Mouse (Mus musculus) lung, postnatal 14 days (tissue): ENCODE results near the gene Sptb.
A peak's percentile ranks its signal among the peaks of the same experiment; 100 is the strongest.

ENCODE experiments used
- DNase-seq: peaks from one replicate; pipeline ENCODE4 v3.0.0; 2021

The Sptb gene

DNA sequence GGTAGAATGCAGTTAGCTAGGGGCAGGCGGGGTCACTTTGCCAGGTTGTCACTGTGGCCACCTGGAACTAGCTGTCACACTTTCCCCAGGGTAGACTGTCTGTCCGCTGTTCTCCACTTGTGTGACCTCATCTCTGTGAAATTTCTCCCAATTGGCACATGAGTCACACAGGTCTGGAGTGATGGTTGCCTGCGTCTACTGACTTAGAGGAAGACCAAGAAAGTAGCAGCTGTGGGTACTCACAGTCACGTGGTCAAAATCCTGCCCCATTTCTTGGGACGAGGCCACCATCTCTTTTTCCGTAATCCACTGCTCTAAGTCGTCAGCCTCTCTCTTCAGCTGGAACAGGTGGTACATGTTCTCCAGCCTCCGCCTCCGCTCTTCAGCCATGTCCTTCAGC lies 106.6 kb downstream of the Sptb start:
- no peak for DNase-seq

DNA sequence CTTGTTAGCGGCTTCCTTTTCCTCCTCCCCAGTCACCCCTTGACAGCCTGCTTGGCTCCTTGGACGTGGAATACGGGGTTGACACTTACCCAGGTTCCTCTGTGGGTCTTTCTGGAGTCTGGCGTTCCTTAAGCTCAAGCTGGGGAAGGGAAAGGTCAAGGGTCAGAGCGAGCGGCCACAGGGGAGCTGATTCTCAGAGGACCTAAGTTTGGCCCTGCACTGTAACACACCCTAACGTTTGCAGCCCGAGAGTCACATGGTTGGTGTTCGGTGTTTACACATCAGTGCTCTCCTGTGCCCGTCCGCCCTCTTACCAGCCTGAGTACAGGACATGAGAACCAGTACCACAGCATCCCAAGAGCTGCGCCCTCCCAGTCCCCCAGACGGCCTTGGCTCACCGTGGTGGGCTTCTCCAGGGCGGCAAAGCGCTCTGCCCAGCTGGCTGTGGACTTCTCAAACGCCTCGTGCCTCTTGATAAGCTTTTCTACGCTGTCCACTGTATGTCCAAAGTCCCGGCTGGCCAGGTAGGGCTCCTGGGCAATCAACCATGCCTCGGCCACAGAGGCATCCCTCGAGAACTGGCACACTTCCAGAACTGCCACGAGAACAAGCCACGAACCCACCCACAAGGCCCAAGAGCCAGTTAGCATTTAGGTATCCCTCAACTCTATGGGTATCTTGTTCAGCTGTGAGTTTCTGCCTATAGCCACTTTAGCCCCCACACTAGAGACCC lies 112.0 kb downstream of the Sptb start:
- DNase-seq = no peak

GRCm38 (mm10) chr12:76597577-76598100 lies 112.7 kb downstream of the Sptb start:
- no peak for DNase-seq

DNA sequence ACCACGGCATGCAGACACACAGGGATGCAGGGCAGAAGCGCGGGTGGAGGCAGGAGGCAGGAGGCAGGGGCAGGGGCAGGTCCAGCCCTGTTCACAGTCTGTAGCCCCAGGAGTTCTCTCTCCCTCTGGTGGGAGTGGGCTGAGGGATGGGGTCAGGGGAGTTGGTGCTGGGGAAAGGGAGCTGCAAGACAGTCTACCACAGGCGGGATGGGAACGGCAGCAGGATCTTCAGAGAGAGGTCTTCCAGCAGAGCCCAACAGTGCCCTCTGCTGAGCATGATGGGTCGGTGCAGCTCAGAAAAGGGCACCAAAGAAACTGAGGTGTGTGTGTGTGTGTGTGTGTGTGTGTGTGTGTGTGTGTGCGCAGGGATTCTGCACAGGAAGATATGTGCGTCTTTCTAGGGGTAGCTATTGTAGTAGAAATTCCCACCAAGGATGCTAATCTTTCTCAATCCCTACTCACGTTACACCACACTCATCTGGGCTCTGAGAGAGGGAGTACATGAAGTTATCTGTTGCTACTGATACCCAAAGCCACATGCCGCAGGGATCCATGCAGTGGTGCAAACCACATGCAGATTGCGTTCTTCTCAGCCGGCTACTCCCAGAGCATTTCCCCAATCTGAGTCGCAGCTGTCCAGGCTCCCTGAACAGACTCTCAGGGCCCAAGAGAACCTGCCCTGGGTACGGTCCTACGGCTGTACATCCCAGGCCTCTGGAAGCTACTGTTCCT lies 113.9 kb downstream of the Sptb start:
- DNase-seq = peak; percentile 78

GRCm38 (mm10) chr12:76595830-76596229 lies 114.5 kb downstream of the Sptb start:
- DNase-seq = no peak

- DNase-seq = no peak
These were observed 115.8 kb downstream of the Sptb start for GRCm38 (mm10) chr12:76594556-76594955.

- DNase-seq = peak; percentile 79
These were observed 116.5 kb downstream of the Sptb start for GRCm38 (mm10) chr12:76593839-76594322.

- no peak for DNase-seq
These were observed 117.1 kb downstream of the Sptb start for GRCm38 (mm10) chr12:76593254-76593653.

- DNase-seq = peak; percentile 57
These were observed 118.1 kb downstream of the Sptb start for GRCm38 (mm10) chr12:76592213-76592612.

DNA sequence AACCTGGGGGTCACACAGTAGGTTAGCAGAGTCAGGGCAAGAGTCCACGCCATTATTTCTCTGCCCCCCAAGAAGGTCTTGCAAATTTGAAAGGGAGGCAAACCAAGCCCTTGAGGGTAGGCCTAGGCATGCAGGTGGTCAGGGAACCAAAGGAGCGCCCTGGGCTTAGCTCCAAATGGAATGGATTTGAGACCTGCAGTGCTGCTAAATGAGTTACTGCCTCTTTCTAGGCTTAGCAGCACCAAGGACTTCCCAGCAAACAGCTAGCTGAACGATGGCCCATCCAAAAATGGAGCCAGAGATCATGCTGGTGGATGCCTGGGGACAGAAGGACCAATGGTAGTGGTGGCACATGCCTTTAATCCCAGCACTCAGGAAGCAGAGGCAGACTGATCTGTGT lies 119.3 kb downstream of the Sptb start:
- no peak for DNase-seq

DNA sequence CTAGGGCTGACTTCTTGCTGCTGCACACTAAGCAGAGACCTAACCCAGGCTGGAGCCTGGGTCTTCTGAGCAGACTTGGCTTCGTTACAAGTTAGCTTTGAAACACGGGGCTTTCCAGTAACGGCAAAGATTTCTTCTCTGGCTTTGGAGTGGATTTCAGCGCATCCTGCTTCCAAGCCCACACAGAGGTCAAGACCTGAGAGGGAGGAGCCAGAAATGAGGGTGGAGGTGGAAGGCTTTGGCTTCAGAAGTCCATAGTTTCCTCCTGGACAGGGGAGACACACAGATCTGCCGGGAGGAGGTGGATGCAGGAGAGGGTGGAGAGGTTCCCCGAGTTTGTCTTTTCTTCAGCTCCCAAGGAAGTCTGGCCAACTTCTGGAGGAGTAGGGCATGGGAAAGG lies 120.8 kb downstream of the Sptb start:
- DNase-seq = no peak

DNA sequence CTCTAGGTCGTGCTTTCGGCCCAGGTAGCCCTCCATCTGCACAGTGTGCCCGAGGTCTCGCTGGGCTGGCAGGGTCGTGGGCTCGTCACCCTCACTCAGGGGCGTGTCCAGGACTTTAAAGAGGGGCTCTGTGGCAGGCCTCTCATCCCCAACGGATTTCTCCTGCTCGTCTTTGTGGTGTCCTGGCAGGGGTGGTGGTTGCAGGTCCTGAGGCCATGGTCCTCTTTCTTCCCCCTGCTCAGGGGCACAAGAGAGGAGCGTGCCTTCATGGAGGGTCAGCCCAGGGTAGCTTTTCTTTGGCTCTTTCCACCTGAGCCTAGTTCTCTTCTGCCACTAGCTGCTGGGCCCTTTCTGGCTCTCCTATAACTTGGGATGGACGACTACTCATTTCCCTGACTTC lies 123.0 kb downstream of the Sptb start:
- DNase-seq = no peak

DNA sequence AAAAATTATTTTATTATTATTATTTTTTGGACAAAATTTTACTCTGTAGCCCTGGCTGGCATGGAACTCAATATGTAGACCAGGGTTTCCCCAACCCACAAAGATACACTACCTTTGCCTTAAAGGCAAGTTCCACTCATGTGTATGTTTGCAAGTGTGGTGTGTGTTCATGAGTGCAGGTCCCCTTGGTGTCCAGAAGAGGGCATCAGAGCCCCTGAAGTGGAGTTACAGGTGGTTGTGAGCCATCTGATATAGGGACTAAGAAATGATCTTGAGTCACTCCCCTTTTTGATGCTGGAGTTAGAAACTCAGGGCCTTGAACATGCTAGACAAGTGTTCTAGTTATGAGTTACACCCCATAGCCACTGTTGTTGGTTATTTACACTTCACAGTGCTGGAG lies 125.3 kb downstream of the Sptb start:
- no peak for DNase-seq

DNA sequence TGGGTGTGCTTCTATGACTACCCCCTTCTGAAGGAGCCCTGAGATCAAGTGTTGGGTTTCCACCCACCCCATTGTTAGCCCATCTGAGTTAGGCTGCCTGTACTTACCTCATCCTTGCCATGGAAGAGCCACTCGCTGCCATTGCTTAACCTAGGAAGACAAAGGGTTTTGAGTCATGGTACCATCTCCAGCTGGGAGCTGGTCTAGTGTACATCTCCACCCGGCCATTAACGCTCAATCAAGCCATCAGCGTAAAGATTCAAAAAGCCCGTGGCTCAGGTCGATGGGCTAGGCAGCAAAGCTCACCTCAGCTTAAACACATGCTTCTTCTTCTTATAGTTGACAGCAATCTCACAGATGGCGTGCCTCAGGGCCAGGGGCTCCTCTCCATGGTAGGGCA lies 126.9 kb downstream of the Sptb start:
- no peak for DNase-seq

DNA sequence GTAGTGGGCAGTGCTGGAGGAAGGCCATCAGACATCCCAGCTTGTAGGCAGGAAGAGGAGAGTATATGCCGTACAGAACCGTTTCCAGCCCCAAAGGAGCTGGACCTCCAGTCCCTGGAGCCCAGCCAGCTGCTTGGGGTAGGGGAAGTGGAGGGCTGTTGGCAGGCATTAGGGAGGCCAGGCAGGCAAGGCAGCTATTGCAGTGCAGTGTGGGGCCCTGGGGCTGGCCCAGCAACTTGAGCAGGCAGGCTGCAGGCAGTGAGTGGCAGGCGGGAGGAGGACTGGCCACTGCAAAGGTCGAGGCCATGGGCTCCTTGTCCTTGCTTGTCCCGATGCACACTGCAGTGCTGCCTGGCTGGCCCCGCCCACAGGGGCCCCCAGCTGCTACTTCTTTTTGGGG lies 127.5 kb downstream of the Sptb start:
- DNase-seq = peak; percentile 21

- no peak for DNase-seq
These were observed 128.2 kb downstream of the Sptb start for GRCm38 (mm10) chr12:76582139-76582538.

DNA sequence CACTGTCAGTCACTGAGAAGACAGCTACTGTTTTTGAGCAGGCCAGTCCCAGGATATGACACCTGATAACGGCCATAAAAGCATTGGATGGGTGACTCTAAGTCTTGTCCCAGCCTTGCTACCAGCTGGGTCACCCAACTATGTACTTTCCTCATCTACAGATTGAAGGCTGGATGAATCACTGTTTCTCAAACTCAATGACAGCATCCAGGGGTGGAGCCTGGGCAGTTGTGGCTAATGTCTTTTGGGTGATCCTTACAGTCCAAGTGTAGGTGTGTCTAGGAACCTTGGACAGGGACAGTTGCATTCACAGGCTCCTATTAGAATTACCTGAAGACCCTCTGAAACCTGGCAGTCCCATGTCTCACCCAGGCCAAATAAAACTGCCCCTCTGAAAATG lies 130.5 kb downstream of the Sptb start:
- no peak for DNase-seq

- DNase-seq = no peak
These were observed 131.9 kb downstream of the Sptb start for GRCm38 (mm10) chr12:76578465-76578864.

- no peak for DNase-seq
These were observed 132.5 kb downstream of the Sptb start for GRCm38 (mm10) chr12:76577858-76578257.

DNA sequence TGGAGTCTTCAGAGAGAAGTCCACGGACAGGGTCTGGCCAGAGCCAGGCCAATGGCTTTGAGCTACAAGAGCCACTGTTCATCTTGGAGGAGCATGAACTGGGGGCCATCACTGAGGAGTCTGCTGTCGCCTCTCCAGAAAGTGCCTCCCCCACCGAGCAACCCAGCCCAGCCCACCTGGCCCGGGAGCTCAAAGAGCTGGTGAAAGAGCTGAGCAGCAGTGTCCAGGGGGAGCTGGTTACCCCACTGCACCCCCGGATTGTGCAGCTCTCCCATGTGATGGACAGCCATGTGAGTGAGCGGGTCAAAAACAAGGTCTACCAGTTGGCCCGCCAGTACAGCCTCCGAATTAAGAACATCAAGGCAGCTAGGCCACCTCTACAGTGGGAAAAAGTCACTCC lies 133.5 kb downstream of the Sptb start:
- DNase-seq = no peak

DNA sequence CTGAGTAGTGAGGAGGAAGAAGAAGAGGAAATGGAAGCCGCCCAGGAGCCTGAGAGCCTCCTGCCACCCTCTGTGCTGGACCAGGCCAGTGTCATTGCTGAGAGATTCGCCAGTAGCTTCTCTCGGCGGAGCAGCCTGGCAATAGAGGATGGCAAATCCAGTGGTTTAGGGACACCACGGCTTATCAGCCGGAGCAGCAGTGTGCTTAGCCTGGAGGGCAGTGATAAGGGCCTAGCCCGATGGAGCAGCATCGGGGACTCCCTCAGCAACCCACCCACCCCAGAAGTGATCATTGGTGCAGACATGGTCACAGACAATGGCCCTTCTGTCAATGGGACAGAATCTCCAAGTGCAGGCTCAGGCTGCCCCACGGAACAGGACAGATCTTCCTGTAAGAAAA lies 134.3 kb downstream of the Sptb start:
- no peak for DNase-seq

GRCm38 (mm10) chr12:76574815-76575214 lies 135.5 kb downstream of the Sptb start:
- no peak for DNase-seq

DNA sequence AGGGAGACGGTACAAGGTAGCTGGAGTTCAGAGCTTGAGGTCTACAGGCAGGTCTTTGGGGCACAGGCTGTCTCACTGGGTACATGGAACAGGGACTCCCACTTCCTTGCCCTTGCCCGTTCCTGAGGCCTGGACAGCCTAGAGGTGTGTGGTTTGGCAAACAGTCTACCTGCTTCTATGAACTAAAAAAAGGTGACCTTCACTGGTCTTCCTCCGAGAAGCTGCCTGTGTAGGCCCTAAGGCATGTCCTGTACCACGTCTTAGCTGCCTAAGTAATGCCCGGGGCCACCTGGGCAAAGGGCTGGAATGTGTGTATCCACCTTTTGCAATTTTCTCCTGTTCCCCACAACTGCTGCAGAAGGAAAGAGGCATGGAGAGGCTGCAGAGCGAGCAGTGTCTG lies 137.0 kb downstream of the Sptb start:
- no peak for DNase-seq
